Mouse (Mus musculus): Measurements from ENCODE around the gene Pex26.
A peak's percentile ranks its signal among the peaks of the same experiment; 100 is the strongest.

Pex26 gene

DNA sequence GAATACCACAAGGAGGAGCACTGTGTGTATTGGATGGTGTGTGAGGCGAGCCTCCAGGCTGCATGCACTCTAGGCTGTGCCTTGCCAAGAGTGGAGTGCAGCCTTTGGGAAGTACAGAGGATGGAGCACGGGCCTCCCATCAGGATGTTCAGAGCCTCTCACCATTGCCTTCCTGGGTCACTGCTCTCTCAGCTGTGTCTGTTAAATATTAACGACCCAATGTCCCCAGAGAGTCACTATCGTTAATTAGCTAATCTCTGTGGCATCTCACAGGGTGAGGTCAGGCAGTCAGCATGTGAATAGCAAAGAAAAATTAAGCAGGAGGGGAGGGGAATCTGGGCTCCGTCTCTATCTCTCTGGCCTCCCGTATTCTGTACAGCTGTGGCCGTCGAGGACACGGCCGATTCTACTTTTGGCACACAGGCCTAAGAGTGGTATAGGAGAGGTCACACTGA lies 17.3 kb upstream of the Pex26 start:
- DNase-seq (ENCODE audit: low spot score in 2 of 2): no peak

DNA sequence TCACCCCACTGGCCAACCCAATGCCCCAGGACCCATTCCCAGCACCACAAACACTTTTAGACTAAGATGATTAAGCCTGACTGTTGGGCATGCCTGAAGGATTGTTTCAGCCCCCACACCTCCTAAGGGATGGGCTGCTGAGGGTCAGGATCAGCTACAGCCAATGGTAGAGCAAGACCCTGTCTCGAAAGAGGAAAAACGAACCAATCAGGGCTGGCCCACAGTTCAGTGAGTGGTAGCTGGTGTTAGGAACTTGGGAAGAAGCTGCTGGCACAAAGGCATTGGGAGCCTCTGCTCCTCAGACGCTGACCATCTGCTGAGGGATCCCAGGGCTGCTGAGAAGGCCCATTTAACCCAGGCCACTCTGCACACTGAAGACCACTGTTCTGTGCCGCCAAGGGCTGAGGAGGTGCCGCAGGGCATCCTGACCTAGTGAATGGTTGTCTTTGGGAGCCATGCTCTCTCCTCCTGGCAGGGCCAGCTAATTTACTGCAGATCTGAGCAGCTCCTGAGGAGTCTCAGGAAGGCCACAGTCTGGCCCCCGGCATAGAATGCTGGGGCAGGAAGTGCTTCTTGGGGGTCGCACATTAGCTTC lies 16.0 kb upstream of the Pex26 start:
- no peak for DNase-seq (ENCODE audit: low spot score in 2 of 2)

DNA sequence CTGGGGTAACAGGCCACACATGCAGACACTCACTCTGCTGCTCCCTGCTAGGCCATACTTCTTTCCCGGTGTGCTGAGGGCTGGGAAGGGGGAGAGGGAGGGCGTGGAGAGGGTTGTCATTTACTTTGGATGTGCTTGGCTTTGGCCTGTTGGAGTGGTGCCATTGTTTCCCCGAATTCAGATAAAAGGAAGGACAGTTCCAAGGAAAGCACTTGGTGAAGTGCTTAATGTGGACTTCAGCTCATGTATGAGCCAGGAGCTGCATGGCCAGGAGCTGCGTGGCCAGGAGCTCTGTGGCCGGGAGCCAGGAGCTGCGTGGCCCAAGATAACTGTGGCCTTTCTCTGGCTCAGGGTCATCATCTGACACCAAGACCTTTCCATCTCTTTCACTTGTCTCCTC lies 12.4 kb upstream of the Pex26 start:
- DNase-seq (ENCODE audit: low spot score in 2 of 2): no peak

DNA sequence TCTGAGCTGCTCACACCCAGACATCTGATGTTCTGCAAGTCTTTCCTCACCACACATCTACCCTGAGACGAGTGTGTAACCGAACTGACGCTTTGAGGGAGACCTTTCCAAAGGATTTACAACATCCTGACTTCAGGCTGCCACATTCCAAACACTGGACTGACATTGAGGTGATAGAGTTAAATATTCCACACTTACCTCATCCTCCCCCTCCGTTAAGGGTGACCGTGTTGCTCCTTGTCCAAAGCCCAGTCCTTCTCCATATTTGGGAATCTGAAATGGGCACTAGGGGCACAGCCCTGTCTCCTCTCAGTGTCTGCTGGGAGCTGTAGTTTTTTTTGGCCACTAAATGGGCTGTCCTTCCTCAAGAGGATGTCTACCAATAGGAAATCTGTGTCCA lies 10.0 kb upstream of the Pex26 start:
- DNase-seq (ENCODE audit: low spot score in 2 of 2): no peak

DNA sequence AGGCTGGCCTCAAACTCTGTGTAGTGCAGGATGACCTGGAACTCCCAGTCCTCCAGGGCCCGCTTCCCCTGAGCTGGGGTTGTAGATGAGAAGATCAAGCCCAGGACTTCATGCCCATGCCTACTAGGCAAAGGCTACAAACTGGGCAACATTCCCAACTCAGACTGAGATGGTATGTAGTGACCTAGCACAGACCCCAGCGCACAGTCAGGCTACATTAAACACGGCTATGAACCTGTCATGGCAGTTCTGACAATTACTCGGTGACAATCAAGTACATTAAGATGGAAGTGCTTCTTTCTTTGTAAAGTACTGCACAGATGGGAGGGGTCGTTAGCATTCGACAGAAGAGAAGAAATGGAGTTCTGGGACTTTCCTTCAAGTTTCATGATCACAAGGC lies 8.7 kb upstream of the Pex26 start:
- DNase-seq (ENCODE audit: low spot score in 2 of 2): no peak

- no peak for DNase-seq (ENCODE audit: low spot score in 2 of 2)
Observed at GRCm38 (mm10) chr6:121176011-121176730, 7.3 kb upstream of the Pex26 start.

- no peak for DNase-seq (ENCODE audit: low spot score in 2 of 2)
Observed at GRCm38 (mm10) chr6:121176731-121177098, 6.8 kb upstream of the Pex26 start.

DNA sequence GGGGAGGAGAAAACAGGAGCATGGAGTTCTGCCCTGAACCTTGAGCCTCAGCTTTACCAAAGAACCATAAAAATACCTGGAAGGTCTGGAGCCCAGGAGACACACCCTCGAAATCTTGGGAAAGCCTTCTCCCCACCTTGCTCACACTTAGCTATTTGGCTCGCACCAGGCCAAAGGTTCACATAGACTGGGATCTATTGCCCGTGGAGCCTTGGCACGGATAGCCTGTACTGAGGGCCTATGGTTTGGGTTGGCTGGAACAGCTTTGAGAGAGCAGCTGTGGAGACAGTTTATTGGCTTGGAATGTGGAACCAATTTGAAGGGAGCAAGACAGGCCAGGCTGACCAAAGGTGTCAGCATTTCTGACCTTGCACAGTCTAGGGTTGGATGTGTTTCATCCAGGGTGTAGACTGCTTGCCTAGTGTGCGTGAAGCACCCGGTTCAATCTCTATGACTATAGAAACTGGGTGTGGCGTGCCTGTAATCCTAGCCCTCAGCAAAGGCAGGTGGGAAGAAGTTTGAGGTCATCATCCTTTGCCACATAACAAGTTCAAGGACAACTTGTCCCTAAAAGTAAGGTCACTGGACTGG lies 6.3 kb upstream of the Pex26 start:
- DNase-seq (ENCODE audit: low spot score in 2 of 2): no peak

GRCm38 (mm10) chr6:121178700-121179358 lies 4.6 kb upstream of the Pex26 start:
- DNase-seq (ENCODE audit: low spot score in 2 of 2): peak; percentile 31 to 58

- no peak for DNase-seq (ENCODE audit: low spot score in 2 of 2)
Observed at GRCm38 (mm10) chr6:121179846-121180245, 3.6 kb upstream of the Pex26 start.

GRCm38 (mm10) chr6:121184198-121185140 lies 1.0 kb downstream of the Pex26 start:
- DNase-seq (ENCODE audit: low spot score in 2 of 2): peak; percentile 28 to 75

DNA sequence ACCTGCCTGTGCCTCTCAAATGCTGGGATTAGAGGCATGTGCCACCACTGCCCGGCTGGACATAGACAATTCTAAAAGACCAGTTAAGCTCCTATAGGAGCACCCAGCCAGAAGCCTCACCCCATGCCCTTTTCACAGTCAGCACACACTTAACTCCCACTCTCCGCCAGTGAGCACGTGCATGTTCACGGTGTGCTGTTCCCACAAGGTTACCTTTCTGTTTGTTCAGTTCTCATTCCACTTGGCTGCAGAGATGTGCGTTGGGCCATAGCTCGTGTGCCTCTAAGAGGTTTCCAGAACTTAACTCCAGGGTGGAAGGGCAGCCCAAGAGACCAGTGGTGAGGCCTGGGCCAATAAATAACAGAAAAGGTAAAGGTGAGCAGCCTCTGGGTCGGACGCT lies 1.8 kb downstream of the Pex26 start:
- no peak for DNase-seq (ENCODE audit: low spot score in 2 of 2)

GRCm38 (mm10) chr6:121191261-121192009 lies 8.0 kb downstream of the Pex26 start:
- no peak for DNase-seq (ENCODE audit: low spot score in 2 of 2)

GRCm38 (mm10) chr6:121194061-121194955 lies 10.8 kb downstream of the Pex26 start:
- no peak for DNase-seq (ENCODE audit: low spot score in 2 of 2)

DNA sequence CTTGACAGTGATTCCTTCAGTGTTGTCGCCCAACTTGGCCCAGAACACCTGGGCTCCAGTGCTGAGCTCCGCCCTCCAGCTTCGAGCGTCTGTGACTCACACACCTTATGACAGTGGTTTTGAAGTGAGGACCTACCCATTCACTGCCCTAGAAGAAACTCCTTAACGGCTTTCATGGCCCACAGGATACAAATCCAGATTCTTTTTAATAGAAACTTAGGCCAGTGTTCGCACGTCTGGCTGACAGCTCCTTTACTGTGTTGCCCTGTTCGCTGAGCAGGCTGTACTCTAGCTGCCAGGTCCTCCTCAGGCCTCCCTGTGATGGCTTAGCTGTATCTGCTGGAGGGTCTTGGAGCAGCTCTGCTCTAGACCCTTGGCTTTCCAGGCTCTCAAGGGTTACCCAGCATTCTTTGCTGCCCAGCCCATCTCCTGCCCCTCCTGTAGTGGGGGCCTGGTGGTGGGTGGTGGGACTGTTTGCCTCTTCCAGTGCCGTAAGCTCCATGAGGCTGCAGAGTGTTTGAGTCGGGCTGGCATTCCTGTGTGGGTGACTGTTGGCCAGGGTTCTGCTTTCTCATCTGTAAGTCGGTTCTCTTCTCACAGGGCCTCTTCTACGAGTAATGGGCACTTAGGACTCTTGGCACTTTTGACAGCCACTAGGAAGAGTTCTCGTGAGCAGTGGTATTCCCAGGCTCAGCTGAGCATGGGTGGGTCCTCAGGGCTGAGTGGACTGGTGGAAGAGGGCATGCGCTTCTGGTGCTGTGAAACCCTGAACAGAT lies 11.7 kb downstream of the Pex26 start:
- DNase-seq (ENCODE audit: low spot score in 2 of 2): no peak

- DNase-seq (ENCODE audit: low spot score in 2 of 2): no peak
Observed at GRCm38 (mm10) chr6:121197807-121198365, 14.4 kb downstream of the Pex26 start.

DNA sequence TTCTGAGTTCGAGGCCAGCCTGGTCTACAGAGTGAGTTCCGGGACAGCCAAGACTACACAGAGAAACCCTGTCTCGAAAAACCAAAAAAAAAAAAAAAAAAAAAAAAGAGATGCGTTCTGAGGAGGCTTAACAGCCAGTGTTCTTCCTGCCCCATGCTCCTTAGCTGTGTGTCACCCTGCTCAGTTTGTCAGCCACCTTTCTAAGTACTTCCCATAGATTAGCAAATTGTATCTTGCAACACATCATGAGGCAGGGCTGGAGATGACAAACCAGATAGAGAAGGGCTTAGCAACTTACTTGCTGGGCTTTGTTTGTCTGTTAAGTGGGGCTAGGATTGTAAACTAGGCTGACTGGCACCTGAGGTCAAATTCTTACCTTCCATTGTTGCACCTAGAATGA lies 17.0 kb downstream of the Pex26 start:
- DNase-seq (ENCODE audit: low spot score in 2 of 2): no peak

- DNase-seq (ENCODE audit: low spot score in 2 of 2): no peak
Observed at GRCm38 (mm10) chr6:121202026-121202425, 18.6 kb downstream of the Pex26 start.

DNA sequence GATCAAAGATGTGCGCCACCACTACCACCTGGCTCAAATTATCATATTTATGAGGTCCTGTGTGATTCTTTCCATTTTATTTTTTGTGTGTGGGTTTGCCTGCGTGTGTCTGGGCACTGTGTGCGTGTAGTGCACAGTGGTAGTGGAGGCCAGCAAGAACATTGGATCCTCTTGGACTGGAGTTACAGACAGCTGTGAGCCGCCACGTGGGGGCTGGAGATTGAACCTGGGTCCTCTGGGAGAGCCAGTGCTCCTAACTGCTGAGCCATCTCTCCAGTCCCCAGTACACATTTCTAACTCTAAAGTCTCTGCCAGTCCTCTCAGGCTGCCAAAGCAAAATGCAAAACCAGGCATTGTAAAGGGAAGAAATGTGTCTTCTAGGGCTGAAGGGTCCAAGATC lies 23.0 kb downstream of the Pex26 start:
- no peak for DNase-seq (ENCODE audit: low spot score in 2 of 2)
